Mouse (Mus musculus) embryonic fibroblast, embryonic 13.5 days (primary cell): Measurements from ENCODE around the gene Usp5.

ENCODE experiments used
- CTCF ChIP-seq: IDR thresholded peaks from 2 replicates; pipeline ENCODE4 v1.5.1; 2011; ENCODE audit warnings: mild to moderate bottlenecking, control low read depth, low read length, moderate library complexity, borderline replicate concordance; ENCODE audit not compliant: insufficient read depth
- POLR2A ChIP-seq: IDR thresholded peaks from 2 replicates; pipeline ENCODE4 v1.6.1; 2011; ENCODE audit warnings: low read depth, mild to moderate bottlenecking, control low read depth, low read length, moderate library complexity

GRCm38 (mm10) chr6:124817971-124818370, 11.3 kb downstream of the Usp5 start:
- TF ChIP-seq CTCF: no peak
- TF ChIP-seq POLR2A: no peak
